Mouse (Mus musculus) stomach, postnatal 0 days (tissue): ENCODE measurements around the gene Unc13b.

Source experiments
- CTCF ChIP-seq: IDR thresholded peaks from 2 replicates; pipeline ENCODE4 v1.5.1; 2016; ENCODE audit warnings: antibody characterized with exemption, low read depth, mild to moderate bottlenecking, moderate library complexity
- EP300 ChIP-seq: optimal IDR thresholded peaks from 2 replicates; pipeline ENCODE3; 2016; ENCODE audit warnings: antibody characterized with exemption

DNA sequence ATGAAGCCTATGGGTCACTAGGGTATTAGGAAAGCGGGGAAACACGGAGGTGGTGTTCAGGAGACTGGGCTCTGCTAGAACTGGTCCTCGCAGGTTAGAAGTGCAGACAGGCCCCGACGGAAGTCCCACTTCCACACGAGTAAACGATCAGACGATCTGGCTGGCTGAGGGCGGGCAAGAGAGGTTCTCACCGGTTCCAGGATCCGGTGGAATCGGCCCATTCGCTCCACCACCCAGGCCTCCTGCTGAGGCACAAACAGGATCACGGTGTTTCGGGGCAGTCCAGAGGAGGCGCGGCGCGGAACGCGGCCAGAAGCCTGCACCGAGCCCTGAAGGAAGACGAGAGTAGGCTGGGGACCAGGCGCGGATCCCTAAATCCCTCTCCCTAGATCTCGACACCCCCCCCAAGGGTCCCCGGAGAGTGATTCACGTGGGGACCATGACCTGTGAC is 27.9 kb upstream of the Unc13b start:
- TF ChIP-seq EP300 = no peak
- no peak for TF ChIP-seq CTCF
